Mouse (Mus musculus): Measurements from ENCODE around the gene Cks2.

Gene Cks2

GRCm38 (mm10) chr13:51679332-51679731, 34.3 kb downstream of the Cks2 start:
- no peak for DNase-seq (ENCODE audit: low spot score)

GRCm38 (mm10) chr13:51681076-51681475, 36.0 kb downstream of the Cks2 start:
- no peak for DNase-seq (ENCODE audit: low spot score)

- no peak for DNase-seq (ENCODE audit: low spot score)
These were observed 36.6 kb downstream of the Cks2 start for GRCm38 (mm10) chr13:51681634-51682033.

GRCm38 (mm10) chr13:51685290-51685966, 40.4 kb downstream of the Cks2 start:
- DNase-seq (ENCODE audit: low spot score): no peak

- no peak for DNase-seq (ENCODE audit: low spot score)
These were observed 41.9 kb downstream of the Cks2 start for GRCm38 (mm10) chr13:51686966-51687365.

GRCm38 (mm10) chr13:51688688-51689087, 43.7 kb downstream of the Cks2 start:
- DNase-seq (ENCODE audit: low spot score): no peak

- no peak for DNase-seq (ENCODE audit: low spot score)
These were observed 51.4 kb downstream of the Cks2 start for GRCm38 (mm10) chr13:51696481-51696880.

GRCm38 (mm10) chr13:51697455-51697854, 52.4 kb downstream of the Cks2 start:
- no peak for DNase-seq (ENCODE audit: low spot score)

GRCm38 (mm10) chr13:51697897-51698296, 52.9 kb downstream of the Cks2 start:
- no peak for DNase-seq (ENCODE audit: low spot score)

- DNase-seq (ENCODE audit: low spot score): no peak
These were observed 53.3 kb downstream of the Cks2 start for GRCm38 (mm10) chr13:51698318-51698717.

Data from MN1 (cell line).